Mouse (Mus musculus) kidney, adult 2 months (tissue): ENCODE results near the gene Tlk2. TPM values are rescaled to one million over a fixed set of nuclear protein-coding genes. Genes with fewer than 3 reads are reported as not detected.

Source experiments
- DNase-seq: peaks from one replicate; pipeline ENCODE4 v3.0.0; 2021
- H3K27ac ChIP-seq: fragments of 200-500 bp; 2 replicates; pipeline ENCODE4 v1.5.1; 2012; ENCODE audit warnings: low read depth, low read length, control low read depth, inconsistent platforms; ENCODE audit not compliant: insufficient read depth
- H3K27me3 ChIP-seq: fragments of 200-500 bp; replicated peaks from 2 replicates; pipeline ENCODE4 v1.6.1; 2012; ENCODE audit warnings: mild to moderate bottlenecking, moderate library complexity, low read length, inconsistent platforms; ENCODE audit not compliant: control insufficient read depth, insufficient read depth
- H3K36me3 ChIP-seq: fragments of 200-500 bp; 2 replicates; pipeline ENCODE4 v1.6.1; 2012; ENCODE audit warnings: mild to moderate bottlenecking, moderate library complexity, low read length, inconsistent platforms; ENCODE audit not compliant: control insufficient read depth, insufficient read depth
- H3K4me1 ChIP-seq: fragments of 200-500 bp; 2 replicates; pipeline ENCODE4 v1.6.1; 2011; ENCODE audit warnings: low read length; ENCODE audit not compliant: control insufficient read depth, insufficient read depth
- H3K4me3 ChIP-seq: fragments of 200-500 bp; 2 replicates; pipeline ENCODE4 v1.5.1; 2011; ENCODE audit warnings: mild to moderate bottlenecking, low read depth, low read length, control low read depth; ENCODE audit not compliant: insufficient read depth
- CTCF ChIP-seq: fragments of 200-500 bp; conservative IDR thresholded peaks from 2 replicates; pipeline ENCODE4 v1.5.1; 2011; ENCODE audit warnings: low read depth, mild to moderate bottlenecking, control low read depth, low read length, moderate library complexity, mixed read lengths; ENCODE audit not compliant: insufficient read depth, insufficient read length
- POLR2A ChIP-seq: fragments of 200-500 bp; IDR thresholded peaks from one replicate; pipeline ENCODE4 v1.6.1; 2011; ENCODE audit warnings: low read depth, low read length, control low read depth
- WGBS: fragments of 180-500 bp; shearing (Covaris S2); methylation state at CpG from one replicate; pipeline ENCODE4 v1.1.7; 2018; 5-methylcytosine and 5-hydroxymethylcytosine counted together
- polyA plus RNA-seq: library from polyadenylated mRNA; depleted of rRNA; stranded (reverse); fragments of >200 nt; gene quantifications from 2 replicates; pipeline ENCODE4 v1.2.3, GENCODE M21; 2012

The Tlk2 gene
- polyA plus RNA-seq, 1 experiment: 15.4 TPM

DNA sequence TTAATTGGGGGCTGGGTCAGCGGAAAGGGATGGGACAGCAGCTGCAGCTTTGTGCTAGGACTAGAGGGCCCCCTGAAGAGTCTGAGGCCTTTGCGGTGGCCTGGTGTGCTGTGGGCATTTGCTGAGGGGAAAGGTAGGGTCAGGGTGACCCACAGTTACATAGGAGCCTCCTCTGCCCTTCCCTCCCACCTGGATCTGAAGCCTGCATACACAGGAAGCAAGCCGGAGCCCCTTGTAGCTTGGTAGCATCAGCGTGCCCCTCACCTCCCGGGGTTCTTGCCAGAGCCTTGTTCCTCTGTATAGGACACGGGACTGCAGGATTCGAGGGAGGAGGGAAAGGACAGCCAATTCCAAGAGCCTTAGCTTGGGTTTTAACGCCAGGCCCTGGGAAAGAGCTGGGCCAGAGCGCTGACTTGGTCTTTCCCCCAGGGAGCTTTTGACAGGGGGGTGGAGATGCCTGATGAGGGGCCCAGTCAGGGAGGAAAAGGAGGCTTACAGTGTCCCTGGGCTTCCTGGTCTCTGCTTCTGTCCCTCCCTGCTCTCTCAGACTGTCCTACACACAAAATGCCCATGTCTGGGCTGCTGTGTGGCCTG is 115.4 kb downstream of the Tlk2 start:
- 64% methylated on average over 9 of the region's 9 CpGs for WGBS
- H3K36me3 ChIP-seq: no peaks in the 10 kb centered on the region
- DNase-seq: peak; percentile 26
- no peaks in the 10 kb centered on the region for H3K27me3 ChIP-seq
- peak overlapping the region; percentile 47 for H3K4me3 ChIP-seq
- TF ChIP-seq CTCF (no peak), POLR2A (no peak)
- peak overlapping the region; percentile 40 for H3K27ac ChIP-seq
- no peaks in the 10 kb centered on the region for H3K4me1 ChIP-seq

DNA sequence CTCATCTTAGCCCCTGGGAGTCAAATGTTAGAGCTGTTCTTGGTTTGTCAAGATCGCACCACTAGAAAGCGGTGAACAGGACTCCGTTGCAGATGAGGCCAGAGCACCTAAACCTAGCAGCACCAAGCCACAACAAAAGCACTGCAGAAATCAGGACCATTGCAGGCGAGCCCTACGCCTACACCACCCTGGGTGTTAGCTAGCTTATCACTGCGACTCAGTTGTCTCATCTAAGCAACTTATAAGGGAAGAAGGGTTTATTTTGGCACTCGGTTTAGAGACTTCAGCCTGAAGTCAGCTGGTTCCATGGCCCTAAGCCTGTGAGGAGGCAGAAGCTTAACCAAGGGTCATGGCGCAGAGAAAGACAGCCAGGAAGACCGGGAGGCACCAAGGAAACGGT is 117.5 kb downstream of the Tlk2 start:
- Histone ChIP-seq H3K4me1 (no peaks in the 10 kb centered on the region), H3K4me3 (no peak overlapping the region), H3K27ac (no peak overlapping the region; the same call in 1 of the 2 replicates), H3K27me3 (no peaks in the 10 kb centered on the region), H3K36me3 (no peaks in the 10 kb centered on the region)
- TF ChIP-seq POLR2A (no peak), CTCF (no peak)
- no peak for DNase-seq
- WGBS: 86% methylated on average over 10 of the region's 10 CpGs

DNA sequence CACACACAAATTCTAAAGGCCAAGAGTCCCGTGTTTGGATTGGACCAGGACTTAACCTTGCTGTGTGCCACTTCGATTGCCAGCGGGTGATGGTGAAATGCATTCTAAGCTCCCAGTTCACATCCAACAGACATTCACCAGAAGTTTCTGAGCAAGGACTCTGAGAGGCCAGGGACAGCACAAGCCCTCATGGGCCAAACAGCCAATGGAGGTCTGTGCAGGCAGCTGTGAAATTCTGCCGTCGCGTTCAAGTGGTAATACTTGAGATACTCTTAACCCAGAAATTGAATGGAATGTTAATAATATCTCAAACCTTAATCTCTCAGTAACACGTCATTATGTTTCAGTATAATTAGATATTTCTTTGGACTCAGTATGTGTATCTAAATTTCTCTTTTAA is 131.6 kb downstream of the Tlk2 start:
- no peak for DNase-seq
- WGBS: 83% methylated on average over 7 of the region's 7 CpGs
- no peaks in the 10 kb centered on the region for H3K27me3 ChIP-seq
- TF ChIP-seq CTCF (no peak), POLR2A (no peak)
- H3K27ac ChIP-seq: no peak overlapping the region
- peaks cover 11% of the 10 kb centered on the region; the same call in 1 of the 2 replicates for H3K4me1 ChIP-seq
- H3K4me3 ChIP-seq: no peak overlapping the region
- no peaks in the 10 kb centered on the region for H3K36me3 ChIP-seq

DNA sequence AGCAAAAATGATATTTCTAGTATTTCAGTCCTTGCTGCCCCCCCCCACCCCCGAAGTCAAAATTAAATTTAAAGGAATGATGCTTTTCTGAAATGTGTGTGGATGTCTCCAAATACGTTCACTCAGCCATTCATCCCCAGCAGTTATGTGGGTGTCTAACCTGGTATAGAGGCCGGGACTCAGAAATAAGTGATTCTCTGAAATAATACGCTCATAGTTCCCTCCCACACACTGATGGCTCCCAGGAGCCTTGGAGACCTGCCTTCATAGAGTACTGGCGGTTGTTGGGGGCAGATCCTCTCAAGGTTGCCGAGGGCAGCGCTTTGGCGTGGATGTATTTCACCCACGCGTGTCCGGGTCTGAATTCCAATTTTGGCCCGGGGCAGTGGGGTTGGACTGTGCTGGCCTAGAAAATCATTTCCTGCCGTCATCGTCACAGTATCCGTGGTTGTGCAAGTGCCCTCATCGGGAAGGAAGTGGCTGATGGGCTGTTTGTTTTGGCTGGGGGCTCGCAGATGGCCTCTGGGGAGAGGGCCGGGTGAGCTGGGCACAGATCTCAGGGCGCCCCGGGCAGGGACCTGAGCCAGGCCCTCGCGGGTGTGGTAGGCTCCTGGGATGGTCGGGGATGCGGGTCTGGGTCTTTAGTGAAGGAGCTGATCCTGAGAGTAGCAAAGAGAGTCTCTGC is 132.8 kb downstream of the Tlk2 start:
- 41% methylated on average over 24 of the region's 24 CpGs for WGBS
- Histone ChIP-seq H3K36me3 (no peaks in the 10 kb centered on the region), H3K4me1 (peaks cover 14% of the 10 kb centered on the region; the same call in 1 of the 2 replicates), H3K4me3 (no peak overlapping the region), H3K27me3 (no peaks in the 10 kb centered on the region), H3K27ac (peak overlapping the region; percentile 58)
- DNase-seq: peak; percentile 81
- TF ChIP-seq POLR2A (no peak), CTCF (no peak)

DNA sequence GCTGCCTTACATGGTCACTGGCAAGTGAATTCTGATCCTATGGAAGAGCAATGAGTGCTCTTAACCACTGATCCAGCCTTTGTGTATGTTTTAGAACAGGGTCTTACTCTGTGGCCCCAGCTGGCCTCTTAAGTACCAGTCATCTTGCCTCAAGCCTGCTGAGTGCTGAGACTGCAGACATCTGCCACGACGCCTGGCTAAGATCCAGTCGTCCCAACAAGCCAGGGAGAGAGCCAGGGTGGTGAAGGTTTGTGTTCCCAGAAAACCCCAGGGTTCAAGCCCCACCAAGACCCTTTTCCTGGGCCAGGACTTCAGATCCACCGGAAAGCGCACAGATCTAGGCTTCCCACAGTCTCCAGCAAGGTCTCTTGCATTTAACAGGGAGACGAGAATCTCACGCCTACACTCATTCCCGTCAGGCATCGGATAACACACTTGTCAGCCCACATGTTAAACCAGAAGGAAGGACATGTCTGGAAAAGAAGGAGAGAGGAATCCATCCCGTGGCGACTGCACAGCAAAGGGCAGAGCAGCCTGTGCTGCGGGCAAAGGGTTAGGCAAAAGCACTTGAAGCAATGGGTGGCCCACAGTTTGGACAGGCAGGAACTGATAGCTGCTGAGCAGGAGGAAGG is 133.8 kb downstream of the Tlk2 start:
- Histone ChIP-seq H3K4me1 (peaks cover 14% of the 10 kb centered on the region; the same call in 1 of the 2 replicates), H3K27me3 (no peaks in the 10 kb centered on the region), H3K4me3 (no peak overlapping the region), H3K36me3 (no peaks in the 10 kb centered on the region), H3K27ac (peak overlapping the region; percentile 47; the same call in 1 of the 2 replicates)
- 60% methylated on average over 12 of the region's 12 CpGs for WGBS
- TF ChIP-seq POLR2A (no peak), CTCF (no peak)
- peak; percentile 14 for DNase-seq

DNA sequence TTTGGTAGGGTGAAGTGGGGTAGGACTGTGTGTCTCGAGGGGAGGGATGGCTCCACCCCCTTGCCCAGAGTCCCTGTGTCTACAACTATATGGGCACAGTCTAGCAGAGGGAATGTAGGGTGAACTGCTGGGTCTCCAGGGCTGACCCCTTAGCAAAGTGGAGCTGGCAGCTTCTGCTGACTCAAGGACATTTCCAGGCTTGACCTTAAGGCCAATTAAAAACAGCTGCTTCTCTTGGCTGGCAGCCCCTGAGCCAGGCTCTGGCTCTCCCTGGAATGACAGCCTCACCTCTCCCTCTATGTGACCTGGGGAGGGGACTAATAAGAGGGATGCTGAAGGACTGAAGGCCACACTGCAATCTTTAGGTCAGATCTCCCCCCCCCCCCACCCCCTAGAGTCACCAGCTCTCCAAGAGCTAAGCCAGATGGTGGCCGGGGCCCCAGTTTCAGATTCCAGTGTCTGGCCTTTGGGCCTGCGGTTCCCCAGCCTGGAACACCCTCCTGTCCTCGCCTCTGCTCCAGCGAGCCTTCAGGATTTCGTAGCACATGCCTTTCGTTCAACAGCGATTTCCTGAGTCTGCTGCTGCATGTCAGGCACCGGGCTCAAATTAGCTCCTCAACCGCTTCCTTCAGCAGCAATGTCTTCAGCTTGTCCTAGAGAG is 134.5 kb downstream of the Tlk2 start:
- Histone ChIP-seq H3K36me3 (no peaks in the 10 kb centered on the region), H3K4me1 (peaks cover 14% of the 10 kb centered on the region; the same call in 1 of the 2 replicates), H3K27ac (peak overlapping the region; percentile 49), H3K27me3 (no peaks in the 10 kb centered on the region), H3K4me3 (no peak overlapping the region)
- TF ChIP-seq POLR2A (no peak), CTCF (no peak)
- DNase-seq: peak; percentile 80
- WGBS: 47% methylated on average over 10 of the region's 10 CpGs
